Mouse (Mus musculus) stomach, embryonic 14.5 days (tissue): Measurements from ENCODE around the gene Ccdc130. TPM values are rescaled to one million over a fixed set of nuclear protein-coding genes. Genes with fewer than 3 reads are reported as not detected.
"Not testable (repeated sequence)": the region's sequence is repeated elsewhere in the genome, so short reads cannot be mapped to it uniquely, and the experiment has no call there.

Experiments used
- ATAC-seq: fragments of 200-750 bp; cut with Nextera tagmentation; 2 replicates; pipeline ENCODE4 v1.8.0; 2017; ENCODE audit warnings: low read depth, moderate TSS enrichment; ENCODE audit not compliant: insufficient number of reproducible peaks, insufficient read depth, low FRiP score
- H3K27ac ChIP-seq: fragments of 300-500 bp; sonication (generic); 2 replicates; pipeline ENCODE4 v1.5.1; 2014; ENCODE audit warnings: mild to moderate bottlenecking, low read length, moderate library complexity, mixed read lengths
- H3K27me3 ChIP-seq: fragments of 300-500 bp; sonication (generic); 2 replicates; pipeline ENCODE4 v1.6.1; 2014; ENCODE audit warnings: low read length, control low read depth, mixed read lengths; ENCODE audit not compliant: control insufficient read depth, insufficient read depth
- H3K36me3 ChIP-seq: fragments of 300-500 bp; sonication (generic); 2 replicates; pipeline ENCODE4 v1.6.1; 2014; ENCODE audit warnings: mild to moderate bottlenecking, control low read depth, low read length, moderate library complexity, mixed read lengths; ENCODE audit not compliant: control insufficient read depth, insufficient read depth
- H3K4me1 ChIP-seq: fragments of 300-500 bp; sonication (generic); 2 replicates; pipeline ENCODE4 v1.6.1; 2014; ENCODE audit warnings: low read length, control low read depth, mixed read lengths; ENCODE audit not compliant: control insufficient read depth, insufficient read depth
- H3K4me2 ChIP-seq: fragments of 300-500 bp; sonication (generic); replicated peaks from 2 replicates; pipeline ENCODE4 v1.6.1; 2014; ENCODE audit warnings: low read depth, low read length, control low read depth
- H3K4me3 ChIP-seq: fragments of 300-500 bp; sonication (generic); 2 replicates; pipeline ENCODE4 v1.5.1; 2014; ENCODE audit warnings: low read depth, low read length, control low read depth
- H3K9ac ChIP-seq: fragments of 300-500 bp; sonication (generic); replicated peaks from 2 replicates; pipeline ENCODE4 v1.6.1; 2014; ENCODE audit warnings: low read depth, mild to moderate bottlenecking, control low read depth, low read length, moderate library complexity, mixed read lengths
- H3K9me3 ChIP-seq: fragments of 300-500 bp; sonication (generic); 2 replicates; pipeline ENCODE4 v1.6.1; 2016; ENCODE audit warnings: low read depth, low read length, control low read depth; ENCODE audit not compliant: control insufficient read depth
- WGBS: fragments of 180-500 bp; shearing (Covaris S2); extraction: QIAGEN DNeasy Blood & Tissue Kit; methylation state at CpG from one replicate; pipeline ENCODE4 v1.1.7; 2014; 5-methylcytosine and 5-hydroxymethylcytosine counted together
- polyA plus RNA-seq: library from polyadenylated mRNA; unstranded; fragments of >200 nt; fragmentation: Nextera tagmentation; extraction: Ambion mirVana; gene quantifications from 2 replicates; pipeline ENCODE4 v1.2.1, GENCODE M21; 2014

The Ccdc130 gene
- polyA plus RNA-seq, result 20.2 and 20.7 TPM in 2 replicates

GRCm38 (mm10) chr8:84269950-84270773, at the start of gene Ccdc130:
Gene Ccdc130, minus strand, starts transcription at chr8:84270380.
- Histone ChIP-seq H3K4me1 (peaks cover 6% of the 10 kb centered on the region; the same call in 1 of the 2 replicates), H3K4me2 (peak within 1 kb of the TSS; percentile 66), H3K9ac (peak within 1 kb of the TSS; percentile 72), H3K27me3 (no peaks in the 10 kb centered on the region), H3K9me3 (no peaks in the 10 kb centered on the region), H3K27ac (no peak within 1 kb of the TSS; the same call in 1 of the 2 replicates), H3K4me3 (peak within 1 kb of the TSS; percentile 80), H3K36me3 (peaks cover 8% of the 10 kb centered on the region)
- peak; percentile 100 for ATAC-seq
- under 1% methylated on average over 44 of the region's 44 CpGs for WGBS

DNA sequence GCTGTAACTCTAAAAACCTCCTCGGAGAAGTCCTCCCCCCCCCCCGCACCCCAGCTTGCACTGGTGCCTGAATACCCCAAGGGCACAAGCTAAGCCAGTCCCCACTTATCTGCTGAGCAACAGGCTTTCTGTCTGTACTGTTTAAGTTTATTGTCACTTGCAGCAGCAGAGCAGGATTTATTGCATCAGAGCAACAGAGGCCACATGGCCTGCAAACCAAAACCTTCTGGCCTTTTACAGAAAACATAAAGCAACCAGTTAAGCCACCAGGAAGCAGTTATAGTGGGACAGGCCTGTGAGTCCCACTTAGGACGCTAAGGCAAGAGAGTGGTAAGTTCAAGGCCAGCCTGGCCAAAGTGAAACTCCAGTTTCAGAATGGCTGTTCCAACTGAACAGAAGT, 38.2 kb upstream of the Ccdc130 start:
- H3K4me2 ChIP-seq, result no peak overlapping the region
- 23% methylated on average over 3 of the region's 3 CpGs for WGBS
- no peaks in the 10 kb centered on the region for H3K4me1 ChIP-seq
- no peak overlapping the region for H3K27ac ChIP-seq
- no peaks in the 10 kb centered on the region for H3K9me3 ChIP-seq
- no peak overlapping the region for H3K9ac ChIP-seq
- no peak overlapping the region for H3K4me3 ChIP-seq
- H3K27me3 ChIP-seq, result no peaks in the 10 kb centered on the region
- ATAC-seq, result no peak
- no peaks in the 10 kb centered on the region for H3K36me3 ChIP-seq

GRCm38 (mm10) chr8:84303951-84304350, 33.8 kb upstream of the Ccdc130 start:
- Histone ChIP-seq H3K4me3 (no peak overlapping the region), H3K9me3 (no peaks in the 10 kb centered on the region; the same call in 1 of the 2 replicates), H3K4me2 (no peak overlapping the region), H3K9ac (no peak overlapping the region), H3K36me3 (no peaks in the 10 kb centered on the region), H3K4me1 (no peaks in the 10 kb centered on the region), H3K27me3 (no peaks in the 10 kb centered on the region), H3K27ac (no peak overlapping the region)
- 69% methylated on average over 2 of the region's 2 CpGs for WGBS
- no peak for ATAC-seq

DNA sequence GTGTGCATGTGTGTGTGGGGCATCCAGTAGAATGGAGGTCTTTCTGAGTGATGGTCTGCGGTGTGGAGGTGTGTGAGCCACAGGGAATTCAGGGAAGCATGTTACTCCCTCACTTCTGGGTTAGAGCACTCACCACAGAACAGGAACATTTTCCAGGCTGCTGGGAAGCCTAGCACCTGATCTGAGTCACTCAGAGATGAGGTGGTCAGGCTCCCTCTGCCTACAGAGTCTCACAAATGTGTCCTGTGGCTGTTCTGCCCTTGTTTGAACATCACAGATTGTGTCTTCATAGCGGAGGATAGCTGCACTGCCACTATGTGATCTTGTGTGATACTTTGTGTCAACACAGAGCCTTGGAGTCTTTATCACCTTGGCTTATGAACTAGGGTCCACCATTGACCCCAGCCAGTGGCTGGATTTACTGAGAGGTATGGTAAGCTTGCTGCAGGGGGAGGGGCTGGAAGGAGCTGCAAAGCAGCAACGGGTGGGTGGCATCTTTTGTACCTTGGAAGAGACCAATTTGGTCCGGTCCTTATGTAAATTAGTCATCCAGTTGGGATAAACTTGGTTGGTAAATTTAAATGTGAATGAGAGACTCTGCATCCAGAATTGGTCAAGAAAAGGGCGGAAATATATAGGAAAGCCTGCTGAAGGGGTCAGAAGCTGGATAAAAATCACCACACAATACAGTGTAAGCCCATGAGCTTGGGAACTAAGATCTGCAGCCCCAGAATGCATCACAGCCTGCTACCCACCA, 27.0 kb upstream of the Ccdc130 start:
- H3K4me2 ChIP-seq, result no peak overlapping the region
- no peaks in the 10 kb centered on the region; the same call in 1 of the 2 replicates for H3K9me3 ChIP-seq
- no peaks in the 10 kb centered on the region for H3K4me1 ChIP-seq
- no peak overlapping the region for H3K4me3 ChIP-seq
- 68% methylated on average over 5 of the region's 5 CpGs for WGBS
- no peak overlapping the region for H3K27ac ChIP-seq
- H3K36me3 ChIP-seq, result no peaks in the 10 kb centered on the region
- ATAC-seq, result no peak
- H3K27me3 ChIP-seq, result no peaks in the 10 kb centered on the region
- H3K9ac ChIP-seq, result no peak overlapping the region

GRCm38 (mm10) chr8:84291688-84292087, 21.5 kb upstream of the Ccdc130 start:
- no peak overlapping the region for H3K27ac ChIP-seq
- no peaks in the 10 kb centered on the region for H3K4me1 ChIP-seq
- no peak overlapping the region for H3K9ac ChIP-seq
- H3K27me3 ChIP-seq, result no peaks in the 10 kb centered on the region
- ATAC-seq, result no peak
- H3K4me3 ChIP-seq, result no peak overlapping the region
- H3K36me3 ChIP-seq, result no peaks in the 10 kb centered on the region
- H3K4me2 ChIP-seq, result no peak overlapping the region
- no peaks in the 10 kb centered on the region for H3K9me3 ChIP-seq
- 22% methylated on average over 8 of the region's 8 CpGs for WGBS

- no peak overlapping the region for H3K9ac ChIP-seq
- H3K9me3 ChIP-seq, result no peaks in the 10 kb centered on the region
- H3K27me3 ChIP-seq, result no peaks in the 10 kb centered on the region
- H3K27ac ChIP-seq, result no peak overlapping the region
- no peak overlapping the region for H3K4me3 ChIP-seq
- whole genome bisulfite sequencing, result 73% methylated on average over 5 of the region's 5 CpGs
- H3K4me2 ChIP-seq, result no peak overlapping the region
- no peak for ATAC-seq
- no peaks in the 10 kb centered on the region for H3K4me1 ChIP-seq
- H3K36me3 ChIP-seq, result no peaks in the 10 kb centered on the region
Observed at GRCm38 (mm10) chr8:84291086-84291485, 20.9 kb upstream of the Ccdc130 start.

- Histone ChIP-seq H3K9me3 (no peaks in the 10 kb centered on the region), H3K4me3 (no peak overlapping the region), H3K27ac (no peak overlapping the region), H3K27me3 (no peaks in the 10 kb centered on the region), H3K36me3 (no peaks in the 10 kb centered on the region), H3K4me1 (peaks cover 4% of the 10 kb centered on the region; the same call in 1 of the 2 replicates), H3K9ac (no peak overlapping the region), H3K4me2 (no peak overlapping the region)
- no peak for ATAC-seq
- 63% methylated on average over 2 of the region's 2 CpGs for WGBS
Observed at GRCm38 (mm10) chr8:84288892-84289291, 18.7 kb upstream of the Ccdc130 start.

GRCm38 (mm10) chr8:84285665-84286064, 15.5 kb upstream of the Ccdc130 start:
- not testable (repeated sequence) for H3K9ac ChIP-seq, H3K27ac ChIP-seq, H3K4me2 ChIP-seq, H3K36me3 ChIP-seq, H3K4me1 ChIP-seq, H3K4me3 ChIP-seq, H3K27me3 ChIP-seq, H3K9me3 ChIP-seq, ATAC-seq
- 50% methylated on average over 5 of the region's 5 CpGs for WGBS
